Mouse (Mus musculus): ENCODE data around the gene Car10. TPM values are rescaled to one million over a fixed set of nuclear protein-coding genes. Genes with fewer than 3 reads are reported as not detected.

Gene Car10
- total and polyA plus RNA-seq, 2 experiments from 2014 or later: 45.0 to 54.1 TPM

GRCm38 (mm10) chr11:93471573-93472179 lies 373.8 kb downstream of the Car10 start:
- TF ChIP-seq CTCF (IDR thresholded peaks at IDR 0.05; ENCODE audit: low read depth): peak; percentile 96
- Histone ChIP-seq H3K36me3 (ENCODE audit: insufficient read depth, low read length) (no peaks in the 10 kb centered on the region), H3K9ac (replicated peaks; ENCODE audit: low read length) (no peak overlapping the region), H3K27me3 (ENCODE audit: insufficient read depth, low read length) (no peaks in the 10 kb centered on the region), H3K9me3 (ENCODE audit: low read length) (no peaks in the 10 kb centered on the region), H3K4me1 (ENCODE audit: insufficient read depth, low read length) (no peaks in the 10 kb centered on the region), H3K4me3 (ENCODE audit: low read length) (no peak overlapping the region), H3K4me2 (ENCODE audit: low read depth, low read length) (no peak overlapping the region), H3K27ac (no peak overlapping the region)
- peak; percentile 95 for DNase-seq (ENCODE audit: low spot score)
- WGBS: 15% methylated on average over 10 of the region's 10 CpGs
- ATAC-seq: peak; percentile 86

- TF ChIP-seq CTCF (IDR thresholded peaks at IDR 0.05; ENCODE audit: low read depth): no peak
- no peak overlapping the region for H3K4me3 ChIP-seq (ENCODE audit: low read length)
- H3K9ac ChIP-seq (replicated peaks; ENCODE audit: low read length): no peak overlapping the region
- no peaks in the 10 kb centered on the region for H3K36me3 ChIP-seq (ENCODE audit: insufficient read depth, low read length)
- no peak overlapping the region for H3K4me2 ChIP-seq (ENCODE audit: low read depth, low read length)
- no peak overlapping the region for H3K27ac ChIP-seq
- DNase-seq (ENCODE audit: low spot score) (no peak), ATAC-seq (no peak)
- H3K4me1 ChIP-seq (ENCODE audit: insufficient read depth, low read length): no peaks in the 10 kb centered on the region
- WGBS: 83% methylated on average over 4 of the region's 4 CpGs
- H3K9me3 ChIP-seq (ENCODE audit: low read length): no peaks in the 10 kb centered on the region
- no peaks in the 10 kb centered on the region for H3K27me3 ChIP-seq (ENCODE audit: insufficient read depth, low read length)
These were observed 386.8 kb downstream of the Car10 start for GRCm38 (mm10) chr11:93484661-93485060.

GRCm38 (mm10) chr11:93487021-93487420 lies 389.2 kb downstream of the Car10 start:
- WGBS: 77% methylated on average over 1 of the region's 1 CpGs

GRCm38 (mm10) chr11:93487913-93488604 lies 390.2 kb downstream of the Car10 start:
- Histone ChIP-seq H3K27ac (no peak overlapping the region), H3K4me3 (ENCODE audit: low read length) (no peak overlapping the region), H3K36me3 (ENCODE audit: insufficient read depth, low read length) (no peaks in the 10 kb centered on the region), H3K4me1 (ENCODE audit: insufficient read depth, low read length) (no peaks in the 10 kb centered on the region), H3K27me3 (ENCODE audit: insufficient read depth, low read length) (no peaks in the 10 kb centered on the region), H3K9me3 (ENCODE audit: low read length) (no peaks in the 10 kb centered on the region), H3K9ac (replicated peaks; ENCODE audit: low read length) (no peak overlapping the region), H3K4me2 (ENCODE audit: low read depth, low read length) (no peak overlapping the region)
- WGBS: 50% methylated on average over 3 of the region's 3 CpGs
- DNase-seq (ENCODE audit: low spot score) (no peak), ATAC-seq (no peak)
- no peak for TF ChIP-seq CTCF (IDR thresholded peaks at IDR 0.05; ENCODE audit: low read depth)

More at GRCm38 (mm10) chr11:93487021-93487420, 389.2 kb downstream of the Car10 start:
- no peak for TF ChIP-seq CTCF (IDR thresholded peaks at IDR 0.05; ENCODE audit: low read depth)
- no peaks in the 10 kb centered on the region for H3K9me3 ChIP-seq (ENCODE audit: low read length)
- no peak overlapping the region for H3K27ac ChIP-seq
- no peak overlapping the region for H3K9ac ChIP-seq (replicated peaks; ENCODE audit: low read length)
- DNase-seq (ENCODE audit: low spot score) (no peak), ATAC-seq (no peak)
- H3K27me3 ChIP-seq (ENCODE audit: insufficient read depth, low read length): no peaks in the 10 kb centered on the region
- no peak overlapping the region for H3K4me3 ChIP-seq (ENCODE audit: low read length)
- no peaks in the 10 kb centered on the region for H3K4me1 ChIP-seq (ENCODE audit: insufficient read depth, low read length)
- H3K36me3 ChIP-seq (ENCODE audit: insufficient read depth, low read length): no peaks in the 10 kb centered on the region
- no peak overlapping the region for H3K4me2 ChIP-seq (ENCODE audit: low read depth, low read length)

GRCm38 (mm10) chr11:93490211-93490820 lies 392.5 kb downstream of the Car10 start:
- DNase-seq (ENCODE audit: low spot score) (no peak), ATAC-seq (no peak)
- no peak for TF ChIP-seq CTCF (IDR thresholded peaks at IDR 0.05; ENCODE audit: low read depth)
- Histone ChIP-seq H3K9me3 (ENCODE audit: low read length) (no peaks in the 10 kb centered on the region), H3K27me3 (ENCODE audit: insufficient read depth, low read length) (no peaks in the 10 kb centered on the region), H3K9ac (replicated peaks; ENCODE audit: low read length) (no peak overlapping the region), H3K4me1 (ENCODE audit: insufficient read depth, low read length) (no peaks in the 10 kb centered on the region), H3K4me2 (ENCODE audit: low read depth, low read length) (no peak overlapping the region), H3K27ac (no peak overlapping the region), H3K36me3 (ENCODE audit: insufficient read depth, low read length) (no peaks in the 10 kb centered on the region), H3K4me3 (ENCODE audit: low read length) (no peak overlapping the region)
- WGBS: 82% methylated on average over 11 of the region's 11 CpGs

- H3K27me3 ChIP-seq (ENCODE audit: insufficient read depth, low read length): no peaks in the 10 kb centered on the region
- no peak overlapping the region for H3K27ac ChIP-seq
- no peak overlapping the region for H3K4me2 ChIP-seq (ENCODE audit: low read depth, low read length)
- no peaks in the 10 kb centered on the region for H3K4me1 ChIP-seq (ENCODE audit: insufficient read depth, low read length)
- no peaks in the 10 kb centered on the region for H3K9me3 ChIP-seq (ENCODE audit: low read length)
- TF ChIP-seq CTCF (IDR thresholded peaks at IDR 0.05; ENCODE audit: low read depth): no peak
- no peak overlapping the region for H3K9ac ChIP-seq (replicated peaks; ENCODE audit: low read length)
- H3K4me3 ChIP-seq (ENCODE audit: low read length): no peak overlapping the region
- DNase-seq (ENCODE audit: low spot score) (peak; percentile 37), ATAC-seq (no peak)
- 62% methylated on average over 6 of the region's 6 CpGs for WGBS
- no peaks in the 10 kb centered on the region for H3K36me3 ChIP-seq (ENCODE audit: insufficient read depth, low read length)
These were observed 400.1 kb downstream of the Car10 start for GRCm38 (mm10) chr11:93497896-93498295.

- 33% methylated on average over 4 of the region's 4 CpGs for WGBS
- Histone ChIP-seq H3K36me3 (ENCODE audit: insufficient read depth, low read length) (no peaks in the 10 kb centered on the region), H3K4me3 (ENCODE audit: low read length) (no peak overlapping the region), H3K27ac (no peak overlapping the region), H3K9ac (replicated peaks; ENCODE audit: low read length) (no peak overlapping the region), H3K4me2 (ENCODE audit: low read depth, low read length) (no peak overlapping the region), H3K27me3 (ENCODE audit: insufficient read depth, low read length) (no peaks in the 10 kb centered on the region), H3K9me3 (ENCODE audit: low read length) (no peaks in the 10 kb centered on the region), H3K4me1 (ENCODE audit: insufficient read depth, low read length) (no peaks in the 10 kb centered on the region)
- DNase-seq (ENCODE audit: low spot score): no peak
- no peak for TF ChIP-seq CTCF (IDR thresholded peaks at IDR 0.05; ENCODE audit: low read depth)
- no peak for ATAC-seq
These were observed 402.6 kb downstream of the Car10 start for GRCm38 (mm10) chr11:93500442-93500841.

All from hindbrain, postnatal 0 days (tissue).